Mouse (Mus musculus) T-helper 1 cell (primary cell): ENCODE results near the gene Trim8.

Experiments
- in situ Hi-C: fragments of 300-600 bp; cut with MboI, MseI; formaldehyde crosslinking; loops from one replicate; pipeline ENCODE4 v1.15.1; 2025; ENCODE audit warnings: high pct_unique_total_duplicates

The Trim8 gene

DNA sequence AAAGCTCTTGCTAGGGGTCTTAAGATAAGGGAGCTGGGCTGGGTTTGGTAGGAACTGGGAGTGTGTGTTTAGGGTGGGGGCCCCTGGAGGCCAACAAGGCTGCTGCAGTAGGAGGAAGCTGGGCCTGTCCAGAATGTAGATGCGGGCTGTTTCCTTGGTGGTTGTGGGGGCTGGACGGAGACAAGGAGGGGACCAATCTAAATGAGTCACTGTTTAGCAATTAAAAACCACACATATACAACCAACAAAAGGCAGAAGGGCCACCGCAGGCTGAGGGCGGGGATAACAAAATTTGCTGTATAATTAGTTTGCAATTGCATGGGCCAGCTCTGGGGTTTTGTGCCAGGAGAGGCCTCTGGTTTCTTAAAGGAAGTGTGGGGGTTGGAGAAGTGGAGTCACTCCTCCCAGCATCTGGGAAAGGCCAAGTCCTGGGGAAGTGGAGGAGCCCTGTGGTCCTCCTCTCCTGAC is 2.6 kb downstream of the Trim8 start:
- in situ Hi-C loops, result loop anchor here (5.0 kb wide), 1 partner anchor 37 kb away; no protein-coding TSS in a partner anchor

DNA sequence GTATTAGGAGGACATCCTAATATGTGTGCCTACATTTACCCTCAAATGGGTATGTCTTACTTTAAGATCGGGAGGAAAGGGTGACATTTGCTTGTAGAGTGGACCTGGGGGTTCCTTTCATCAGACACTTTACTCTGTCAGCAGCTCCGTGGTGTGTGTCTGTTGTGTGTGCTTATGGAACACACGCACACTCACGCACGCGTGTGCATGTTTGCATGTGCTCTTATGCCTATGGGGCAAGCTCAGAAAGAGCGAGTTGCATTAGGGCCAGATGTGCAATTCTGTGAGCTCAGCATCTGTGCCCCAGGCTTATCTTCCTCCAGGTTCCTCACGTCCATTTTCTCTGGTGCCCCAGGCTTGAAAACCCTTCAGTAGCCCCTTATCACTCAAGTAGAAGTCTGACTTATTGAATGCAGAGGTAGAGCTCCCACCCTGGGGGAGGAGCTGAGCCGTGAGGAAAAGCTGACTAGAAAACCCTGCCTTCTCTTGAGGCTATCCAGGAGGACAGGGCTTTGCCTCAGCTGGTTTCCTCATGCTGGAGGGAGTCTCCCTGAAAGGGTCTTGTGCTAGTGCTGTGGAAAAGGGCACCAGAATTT is 3.4 kb downstream of the Trim8 start:
- in situ Hi-C loops, result loop anchor here (5.0 kb wide), 1 partner anchor 38 kb away; no protein-coding TSS in a partner anchor

- in situ Hi-C loops, result no loop called here
Observed at GRCm38 (mm10) chr19:46505646-46506371, 4.3 kb downstream of the Trim8 start.

GRCm38 (mm10) chr19:46506372-46506717 is 4.8 kb downstream of the Trim8 start:
- in situ Hi-C loops, result no loop called here

DNA sequence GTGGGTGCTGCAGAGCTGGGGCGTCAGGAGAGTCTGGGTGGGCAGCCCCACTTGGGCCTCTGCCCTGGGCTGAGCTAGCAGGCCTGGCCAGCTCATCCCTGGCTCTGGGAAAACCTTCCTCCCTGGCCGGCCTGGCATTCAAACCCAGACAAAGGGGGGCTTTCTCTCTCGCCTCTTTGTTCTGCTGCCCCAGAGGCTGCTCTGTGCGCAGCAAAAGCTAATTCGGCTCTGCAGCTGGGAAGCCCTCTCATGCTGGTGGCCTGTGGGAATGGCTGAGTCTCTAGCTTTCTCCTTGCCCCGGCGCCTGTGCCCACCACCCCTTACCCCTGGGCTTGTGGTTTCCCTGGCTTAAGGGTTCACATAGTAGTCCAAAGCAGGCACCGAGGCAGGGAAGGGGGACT is 5.7 kb downstream of the Trim8 start:
- in situ Hi-C loops, result no loop called here

- in situ Hi-C loops, result no loop called here
Observed at GRCm38 (mm10) chr19:46507806-46508205, 6.3 kb downstream of the Trim8 start.

- in situ Hi-C loops, result no loop called here
Observed at GRCm38 (mm10) chr19:46508738-46509137, 7.2 kb downstream of the Trim8 start.

DNA sequence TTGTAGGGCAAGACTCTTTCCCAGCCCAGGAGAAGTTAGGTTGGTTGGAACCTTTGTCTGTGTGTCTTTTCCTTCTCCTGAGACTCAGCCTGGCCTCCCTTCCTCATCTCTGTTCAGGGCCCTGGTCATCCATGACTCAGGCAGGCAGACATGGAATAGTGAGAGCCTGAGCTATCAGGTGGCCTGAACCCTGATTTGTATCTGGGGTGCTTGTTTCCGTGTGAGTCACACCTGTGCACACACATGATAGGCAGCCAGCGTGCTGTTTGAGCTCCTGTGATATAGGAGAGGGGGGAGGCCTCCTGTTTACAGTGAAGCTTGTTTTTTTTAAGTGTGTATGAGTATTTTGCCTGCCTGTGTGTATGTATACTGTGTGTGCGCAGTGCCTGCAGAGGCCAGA is 7.7 kb downstream of the Trim8 start:
- in situ Hi-C loops, result no loop called here

GRCm38 (mm10) chr19:46509736-46510135 is 8.2 kb downstream of the Trim8 start:
- in situ Hi-C loops, result no loop called here

DNA sequence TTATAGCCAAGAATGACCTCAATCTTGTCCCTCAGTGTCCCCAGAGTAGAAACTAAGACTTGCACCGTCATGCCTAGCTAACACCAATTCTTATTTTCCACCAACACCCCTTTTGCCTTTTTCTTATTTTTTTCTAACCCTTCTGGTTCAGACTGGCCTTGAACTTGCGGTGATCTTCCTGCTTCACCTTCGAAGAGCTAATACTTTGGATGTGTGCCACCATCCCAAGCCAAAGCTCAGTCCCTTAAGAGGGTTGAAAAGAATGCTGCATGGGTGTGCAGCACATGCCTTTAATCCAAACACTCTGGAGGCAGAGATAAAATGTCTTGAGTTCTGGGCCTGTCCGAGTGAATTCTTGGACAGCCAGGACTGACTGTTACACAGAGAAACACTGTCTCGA is 8.9 kb downstream of the Trim8 start:
- in situ Hi-C loops, result no loop called here

GRCm38 (mm10) chr19:46510824-46511223 is 9.3 kb downstream of the Trim8 start:
- in situ Hi-C loops, result no loop called here

- in situ Hi-C loops, result no loop called here
Observed at GRCm38 (mm10) chr19:46511263-46511662, 9.8 kb downstream of the Trim8 start.

DNA sequence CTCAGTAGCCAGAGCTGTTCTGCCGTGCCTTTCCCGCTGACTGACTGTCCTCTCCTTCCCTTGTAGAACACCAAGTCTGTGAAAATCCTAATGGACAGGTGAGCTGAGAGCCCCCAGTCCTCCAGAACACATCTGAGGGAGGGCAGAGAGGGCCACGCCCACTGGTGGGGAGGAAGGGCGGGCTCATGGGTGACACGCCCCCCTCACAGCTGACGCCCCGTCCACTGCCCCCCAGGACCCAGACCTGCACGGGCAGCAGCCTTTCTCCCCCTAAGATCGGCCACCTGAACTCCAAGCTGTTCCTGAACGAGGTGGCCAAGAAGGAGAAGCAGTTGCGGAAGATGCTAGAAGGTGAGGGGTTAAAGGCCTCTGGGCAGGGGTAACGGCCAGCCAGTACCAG is 12.9 kb downstream of the Trim8 start:
- in situ Hi-C loops, result no loop called here

- in situ Hi-C loops, result no loop called here
Observed at GRCm38 (mm10) chr19:46515287-46515821, 13.9 kb downstream of the Trim8 start.

- in situ Hi-C loops, result no loop called here
Observed at GRCm38 (mm10) chr19:46516667-46517528, 15.4 kb downstream of the Trim8 start.

GRCm38 (mm10) chr19:46517529-46518351 is 16.2 kb downstream of the Trim8 start:
- in situ Hi-C loops, result no loop called here

GRCm38 (mm10) chr19:46518352-46518787 is 16.9 kb downstream of the Trim8 start:
- in situ Hi-C loops, result no loop called here

DNA sequence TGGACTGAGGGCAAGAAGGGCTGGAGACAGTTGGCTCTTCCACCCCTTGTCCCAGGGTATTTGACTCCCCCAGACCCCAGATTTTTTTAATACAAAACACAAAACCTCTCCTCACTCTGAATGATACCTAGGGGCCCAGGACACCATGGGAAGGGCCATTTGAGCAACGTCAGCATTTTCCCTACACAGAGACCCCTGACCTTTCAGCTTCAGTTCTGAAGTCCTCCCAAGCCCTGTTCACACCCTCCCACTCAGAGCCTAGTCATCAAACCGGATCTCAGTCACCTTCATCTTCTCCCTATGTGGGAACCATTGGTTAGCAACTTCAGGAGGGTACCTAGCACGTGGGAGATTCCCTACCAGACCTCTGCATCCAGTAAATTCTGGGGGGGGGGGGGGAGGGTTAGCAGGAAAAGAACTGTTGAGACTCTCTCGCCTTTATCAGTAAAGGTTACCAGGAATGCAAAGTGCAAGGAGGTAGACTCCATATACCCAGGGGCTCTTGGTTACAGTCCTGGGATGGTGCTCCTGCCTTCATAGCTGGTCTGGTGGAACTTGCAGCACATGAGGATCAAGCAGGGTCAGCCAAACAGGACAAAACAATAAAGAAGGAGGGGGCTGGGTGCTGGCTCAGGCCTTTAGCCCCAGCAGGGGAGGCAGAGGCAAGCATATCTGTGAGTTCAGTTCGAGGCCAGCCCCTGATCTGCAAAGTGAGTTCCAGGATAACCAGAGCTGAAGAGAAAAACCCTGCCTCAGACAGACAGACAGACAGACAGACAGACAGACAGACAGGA is 17.5 kb downstream of the Trim8 start:
- in situ Hi-C loops, result no loop called here

DNA sequence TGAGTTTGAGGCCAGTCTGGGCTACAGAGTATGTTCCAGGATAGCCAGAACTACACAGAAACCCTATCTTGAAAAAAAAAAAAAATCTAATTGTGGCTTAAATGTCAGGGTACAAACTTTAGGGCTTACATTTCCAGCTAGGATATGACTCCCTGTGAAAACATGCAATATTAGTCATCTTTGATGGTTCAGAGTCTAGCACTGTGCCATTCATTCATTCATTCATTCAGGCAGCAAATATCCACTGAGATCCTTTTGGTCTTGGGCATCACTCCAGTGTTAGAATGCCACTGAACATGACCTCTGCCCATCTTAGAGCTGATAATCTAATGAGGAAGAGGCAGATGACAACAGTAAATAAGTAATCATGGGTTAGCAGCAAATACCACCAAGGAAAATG is 20.2 kb downstream of the Trim8 start:
- in situ Hi-C loops, result no loop called here

GRCm38 (mm10) chr19:46522433-46523044 is 21.0 kb downstream of the Trim8 start:
- in situ Hi-C loops, result no loop called here
